In the genomic region with DNA sequence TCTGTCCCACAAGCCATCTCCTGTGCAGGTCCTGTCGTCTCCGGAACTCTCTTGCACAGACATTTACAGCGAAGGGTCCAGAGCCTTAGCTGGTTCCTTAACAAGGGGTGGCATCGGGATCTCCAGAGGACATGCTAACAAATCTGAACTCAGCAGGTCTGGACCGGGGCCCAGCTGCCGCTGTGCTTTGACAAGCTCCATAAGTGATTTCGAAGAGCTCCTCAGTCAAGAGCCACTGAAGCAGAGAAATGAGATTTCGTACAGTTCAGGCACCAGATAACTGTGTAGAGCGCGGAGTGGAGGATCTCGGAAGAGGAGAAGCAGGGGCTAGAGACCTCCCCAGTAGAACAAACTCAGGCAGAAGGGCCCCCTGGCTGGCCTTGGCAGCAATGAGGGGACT, we compare ENCODE assay signal across 16 mouse cellular contexts.
DNase-seq lines count a peak whose midpoint lies in the region; ATAC-seq lines count a peak whose summit lies in the region.
"Had no signal": no experiment of that assay in that cellular context is flagged by ENCODE, and none has a peak within 500 bp of the region (broad histone marks: within the 10 kb centered on the region; RNA-seq: fewer than 3 reads in every experiment).

No protein-coding gene starts in this region.

- H3K27me3 ChIP-seq in forebrain, embryonic 10.5 days (ENCODE audit: poor library complexity, severe bottlenecking), result no peaks in the 10 kb centered on the region
- no peaks in the 10 kb centered on the region for H3K27me3 ChIP-seq in forebrain, embryonic 11.5 days (ENCODE audit: control insufficient read depth, insufficient read depth, low read length)
- H3K27me3 ChIP-seq in kidney, embryonic 16.5 days (ENCODE audit: insufficient read depth, low read length), result no peaks in the 10 kb centered on the region
- H3K27me3 ChIP-seq in midbrain, embryonic 10.5 days (ENCODE audit: low read depth, poor library complexity, severe bottlenecking), result no peaks in the 10 kb centered on the region
- H3K27me3 ChIP-seq in midbrain, embryonic 14.5 days (ENCODE audit: control insufficient read depth, insufficient read depth, low read length), result no peaks in the 10 kb centered on the region
- H3K27me3 ChIP-seq: limb, embryonic 15.5 days; midbrain, embryonic 13.5 days; Patski had no signal

- no peak overlapping the region for H3K9ac ChIP-seq in forebrain, embryonic 11.5 days (ENCODE audit: low read length)
- H3K9ac ChIP-seq in kidney, embryonic 16.5 days (replicated peaks; ENCODE audit: low read length), result no peak overlapping the region
- H3K9ac ChIP-seq in midbrain, embryonic 14.5 days (replicated peaks; ENCODE audit: low read length), result no peak overlapping the region
- H3K9ac ChIP-seq: heart, embryonic 12.5 days; limb, embryonic 15.5 days; midbrain, embryonic 13.5 days had no signal

- 87% methylated on average over 11 of the region's 11 CpGs for WGBS in forebrain, embryonic 10.5 days
- WGBS in forebrain, embryonic 11.5 days, result 74% methylated on average over 11 of the region's 11 CpGs
- WGBS in kidney, embryonic 16.5 days, result 53% methylated on average over 11 of the region's 11 CpGs
- 84% methylated on average over 11 of the region's 11 CpGs for WGBS in midbrain, embryonic 10.5 days
- 66% methylated on average over 11 of the region's 11 CpGs for WGBS in midbrain, embryonic 14.5 days

- H3K4me3 ChIP-seq in forebrain, embryonic 10.5 days, result no peak overlapping the region
- no peak overlapping the region for H3K4me3 ChIP-seq in forebrain, embryonic 11.5 days (ENCODE audit: low read depth, low read length)
- H3K4me3 ChIP-seq in kidney, embryonic 16.5 days (ENCODE audit: low read length), result no peak overlapping the region
- no peak overlapping the region for H3K4me3 ChIP-seq in midbrain, embryonic 10.5 days
- H3K4me3 ChIP-seq in midbrain, embryonic 14.5 days (replicated peaks; ENCODE audit: low read depth, low read length), result no peak overlapping the region
- H3K4me3 ChIP-seq: heart, embryonic 12.5 days; limb, embryonic 15.5 days; midbrain, embryonic 13.5 days had no signal

- H3K4me1 ChIP-seq in forebrain, embryonic 10.5 days, result peaks cover 36% of the 10 kb centered on the region
- peaks cover 2% of the 10 kb centered on the region; the same call in 1 of the 2 replicates for H3K4me1 ChIP-seq in forebrain, embryonic 11.5 days (replicated peaks; ENCODE audit: control insufficient read depth, insufficient read depth, low read length)
- no peaks in the 10 kb centered on the region for H3K4me1 ChIP-seq in kidney, embryonic 16.5 days (ENCODE audit: insufficient read depth, low read length)
- H3K4me1 ChIP-seq in midbrain, embryonic 10.5 days, result peaks cover 36% of the 10 kb centered on the region
- H3K4me1 ChIP-seq in midbrain, embryonic 14.5 days (ENCODE audit: control insufficient read depth, insufficient read depth, low read length), result no peaks in the 10 kb centered on the region; the same call in 1 of the 2 replicates

- no peaks in the 10 kb centered on the region for H3K36me3 ChIP-seq in forebrain, embryonic 10.5 days (replicated peaks)
- H3K36me3 ChIP-seq in forebrain, embryonic 11.5 days (ENCODE audit: control insufficient read depth, insufficient read depth, low read length), result no peaks in the 10 kb centered on the region
- no peaks in the 10 kb centered on the region for H3K36me3 ChIP-seq in kidney, embryonic 16.5 days (ENCODE audit: insufficient read depth, low read length)
- H3K36me3 ChIP-seq in midbrain, embryonic 10.5 days, result no peaks in the 10 kb centered on the region
- no peaks in the 10 kb centered on the region for H3K36me3 ChIP-seq in midbrain, embryonic 14.5 days (ENCODE audit: control insufficient read depth, insufficient read depth, low read length)
- H3K36me3 ChIP-seq: heart, embryonic 12.5 days; limb, embryonic 15.5 days; midbrain, embryonic 13.5 days had no signal

- ATAC-seq in forebrain, embryonic 11.5 days (replicated peaks; ENCODE audit: low FRiP score), result no peak
- ATAC-seq in kidney, embryonic 16.5 days (ENCODE audit: low FRiP score, low TSS enrichment), result peak; percentile 36
- no peak for ATAC-seq in midbrain, embryonic 14.5 days (ENCODE audit: low FRiP score, low TSS enrichment)
- ATAC-seq: midbrain, embryonic 13.5 days; Patski had no signal

- peaks cover 4% of the 10 kb centered on the region for H3K9me3 ChIP-seq in forebrain, embryonic 10.5 days
- H3K9me3 ChIP-seq in forebrain, embryonic 11.5 days (ENCODE audit: control insufficient read depth, low read length), result no peaks in the 10 kb centered on the region
- H3K9me3 ChIP-seq in kidney, embryonic 16.5 days (ENCODE audit: low read length), result no peaks in the 10 kb centered on the region
- no peaks in the 10 kb centered on the region for H3K9me3 ChIP-seq in midbrain, embryonic 10.5 days (replicated peaks)
- no peaks in the 10 kb centered on the region for H3K9me3 ChIP-seq in midbrain, embryonic 14.5 days (ENCODE audit: control insufficient read depth, low read length)
- H3K9me3 ChIP-seq: limb, embryonic 15.5 days; midbrain, embryonic 13.5 days had no signal

- peak overlapping the region; percentile 36; the same call in 1 of the 2 replicates for H3K27ac ChIP-seq in forebrain, embryonic 10.5 days
- H3K27ac ChIP-seq in forebrain, embryonic 11.5 days (ENCODE audit: low read depth, low read length), result no peak overlapping the region
- no peak overlapping the region for H3K27ac ChIP-seq in kidney, embryonic 16.5 days (ENCODE audit: low read length)
- H3K27ac ChIP-seq in midbrain, embryonic 10.5 days (replicated peaks), result peak overlapping the region; percentile 60
- H3K27ac ChIP-seq in midbrain, embryonic 14.5 days (replicated peaks; ENCODE audit: low read depth, low read length), result no peak overlapping the region
- H3K27ac ChIP-seq: limb, embryonic 15.5 days; midbrain, embryonic 13.5 days had no signal

- no peak for DNase-seq in forebrain, embryonic 10.5 days (ENCODE audit: extremely low spot score, low spot score)
- DNase-seq in forebrain, embryonic 11.5 days (ENCODE audit: low spot score), result no peak
- DNase-seq in kidney, postnatal 14 days, result no peak
- no peak for DNase-seq in midbrain, embryonic 10.5 days (ENCODE audit: low spot score)
- DNase-seq in midbrain, embryonic 14.5 days, result no peak
- peak; percentile 34 for DNase-seq in retina, embryonic 14.5 days (ENCODE audit: low spot score)
- no peak for DNase-seq in gastrocnemius, postnatal 4 days (ENCODE audit: low spot score in 2 of 2)
- DNase-seq: gastrocnemius, postnatal 14 days; kidney, adult 9 months; right cerebral cortex, postnatal 4 days; thymus, adult 18-20 months had no signal

- no peak overlapping the region for H3K4me2 ChIP-seq in forebrain, embryonic 11.5 days (ENCODE audit: low read depth, low read length, severe bottlenecking)
- H3K4me2 ChIP-seq in kidney, embryonic 16.5 days (replicated peaks; ENCODE audit: low read depth, low read length), result no peak overlapping the region
- no peak overlapping the region for H3K4me2 ChIP-seq in midbrain, embryonic 14.5 days (ENCODE audit: low read length)
- H3K4me2 ChIP-seq: heart, embryonic 12.5 days; limb, embryonic 15.5 days; midbrain, embryonic 13.5 days had no signal

Comparison
In these comparisons a context has a peak if more than half of its experiments do, and no peak if none do; other contexts are left out.
1. H3K27ac ChIP-seq: peak in forebrain, embryonic 10.5 days (single experiment) and midbrain, embryonic 10.5 days (single experiment); none in forebrain, embryonic 11.5 days (single experiment), kidney, embryonic 16.5 days (single experiment) and midbrain, embryonic 14.5 days (single experiment).